Mouse (Mus musculus) forelimb bud, embryonic 11.5 days (tissue): Measurements from ENCODE around the gene Zfpm1.

Experiments used
- DNase-seq: peaks from one replicate; pipeline ENCODE4 v3.0.0-alpha.2; 2012; ENCODE audit warnings: low read depth, low spot score

Zfpm1 gene

DNA sequence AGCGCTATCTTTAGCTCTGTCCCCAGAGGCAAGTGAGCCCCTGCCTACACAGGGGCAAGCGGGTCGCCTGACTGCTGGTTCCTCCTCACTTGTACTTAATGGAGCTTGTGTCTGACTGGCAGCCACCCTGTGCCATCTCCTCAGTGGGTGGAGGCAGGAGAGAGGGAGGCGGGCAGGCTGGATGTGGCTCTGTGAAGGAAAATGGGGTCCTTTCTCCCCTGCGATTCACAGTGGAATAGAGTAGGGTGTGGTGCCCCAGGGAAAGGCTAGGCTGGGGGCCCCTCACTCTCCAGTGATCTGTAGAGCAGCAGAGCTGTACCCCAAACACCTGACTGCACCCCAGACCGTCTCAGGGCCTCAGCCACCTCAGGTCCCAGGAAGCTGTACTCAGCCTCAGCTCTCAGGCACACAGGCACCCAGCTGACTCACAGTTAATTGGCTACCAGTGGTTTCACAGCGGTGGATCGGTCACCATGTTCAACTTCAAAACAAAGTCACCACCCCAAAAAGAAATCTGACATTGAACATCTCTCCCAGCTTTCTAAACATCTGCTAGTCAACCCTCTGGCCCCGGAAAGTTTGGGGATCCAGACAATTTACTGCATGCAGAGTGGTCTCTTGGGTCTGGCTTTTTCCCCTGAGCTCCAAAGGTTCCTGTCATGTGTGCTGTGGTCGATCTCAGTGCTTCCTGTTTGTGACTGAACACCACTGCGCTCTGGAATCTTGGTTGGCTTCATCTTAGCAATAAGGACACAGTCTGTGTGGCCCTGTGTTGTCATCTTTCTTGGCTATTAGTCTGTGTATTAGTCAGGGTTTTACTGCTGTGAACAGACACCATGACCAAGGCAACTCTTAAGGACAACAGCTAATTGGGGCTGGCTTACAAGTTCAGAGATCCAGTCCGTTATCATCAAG is 63.5 kb downstream of the Zfpm1 start:
- DNase-seq: no peak

DNA sequence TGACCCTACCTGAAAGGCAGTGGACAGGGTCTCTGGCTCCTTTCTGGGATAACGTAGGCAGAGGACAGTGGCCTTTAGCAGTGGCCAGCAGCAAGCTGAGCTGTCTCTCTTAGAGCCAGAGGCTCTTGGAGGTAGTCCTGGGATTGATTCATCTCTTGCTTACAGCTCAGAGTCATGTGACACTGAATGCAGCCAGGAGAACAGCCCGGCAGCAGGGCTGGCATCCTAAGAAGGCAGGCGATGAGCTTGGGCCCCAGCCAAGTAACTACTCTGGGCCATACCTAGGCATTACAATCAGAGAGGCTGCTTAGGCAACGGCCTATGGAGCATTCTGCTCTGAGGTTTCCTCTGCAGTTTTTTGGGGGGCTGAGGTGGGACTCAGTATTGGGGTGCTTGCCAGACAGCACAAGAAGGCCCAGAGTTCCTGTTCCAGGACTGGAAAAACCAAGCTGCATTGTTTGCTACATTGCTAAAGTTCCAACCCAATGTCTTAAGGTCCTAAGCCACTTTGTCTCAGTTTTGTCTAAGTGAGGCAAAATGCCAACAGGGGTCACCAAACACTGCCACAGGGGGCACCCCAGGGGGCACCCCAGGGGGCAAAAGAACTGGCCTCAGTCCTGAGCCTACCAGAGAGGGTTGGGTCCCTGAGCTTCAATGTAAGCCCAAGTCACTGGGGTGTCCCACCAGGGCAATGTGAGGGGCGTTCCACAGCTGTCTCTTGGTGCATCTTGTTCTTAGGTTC is 66.0 kb downstream of the Zfpm1 start:
- DNase-seq: no peak

DNA sequence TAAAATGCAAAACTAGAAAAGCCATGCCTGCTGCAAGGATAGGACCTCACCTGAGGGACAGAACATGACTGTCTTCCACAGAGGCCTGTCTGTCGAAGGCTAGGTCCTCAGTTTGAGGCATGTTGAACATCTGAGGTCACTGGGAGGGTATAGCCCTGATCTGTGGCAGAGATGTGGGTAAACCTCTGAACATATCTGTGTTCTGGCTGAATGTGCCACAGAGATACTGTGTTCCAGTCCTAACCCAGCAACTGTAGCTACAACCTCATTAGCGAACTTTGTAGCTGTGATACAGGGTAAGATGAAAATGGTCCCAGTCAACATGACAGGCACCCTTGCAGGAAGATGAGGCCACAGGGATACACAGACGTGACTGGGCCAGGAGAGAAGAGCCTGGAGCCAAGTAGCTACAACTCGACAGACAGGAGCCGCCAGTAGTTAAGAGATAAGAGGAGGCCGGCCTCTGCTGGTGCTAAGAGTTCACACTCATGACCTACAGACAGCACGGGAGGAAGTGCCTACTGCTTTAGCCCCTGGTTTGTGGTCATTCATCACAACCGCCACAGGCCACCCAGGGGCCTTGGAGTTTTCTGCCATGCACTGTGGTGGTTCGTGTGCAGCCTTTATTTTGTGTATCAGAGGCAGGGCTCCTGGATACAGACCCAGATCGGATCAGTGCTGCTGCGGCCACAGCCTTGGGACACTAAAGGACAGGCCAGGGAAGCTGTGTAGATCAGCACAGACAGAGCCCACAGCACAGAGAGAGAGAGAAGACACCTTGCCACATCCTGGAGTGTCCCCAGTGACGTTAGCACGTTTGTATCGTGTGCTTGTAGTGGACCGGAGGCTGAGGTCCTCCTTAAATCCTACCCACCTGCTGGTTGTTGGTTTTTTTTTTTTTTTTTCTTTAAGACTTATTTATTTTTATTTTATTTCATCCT is 67.7 kb downstream of the Zfpm1 start:
- no peak for DNase-seq

DNA sequence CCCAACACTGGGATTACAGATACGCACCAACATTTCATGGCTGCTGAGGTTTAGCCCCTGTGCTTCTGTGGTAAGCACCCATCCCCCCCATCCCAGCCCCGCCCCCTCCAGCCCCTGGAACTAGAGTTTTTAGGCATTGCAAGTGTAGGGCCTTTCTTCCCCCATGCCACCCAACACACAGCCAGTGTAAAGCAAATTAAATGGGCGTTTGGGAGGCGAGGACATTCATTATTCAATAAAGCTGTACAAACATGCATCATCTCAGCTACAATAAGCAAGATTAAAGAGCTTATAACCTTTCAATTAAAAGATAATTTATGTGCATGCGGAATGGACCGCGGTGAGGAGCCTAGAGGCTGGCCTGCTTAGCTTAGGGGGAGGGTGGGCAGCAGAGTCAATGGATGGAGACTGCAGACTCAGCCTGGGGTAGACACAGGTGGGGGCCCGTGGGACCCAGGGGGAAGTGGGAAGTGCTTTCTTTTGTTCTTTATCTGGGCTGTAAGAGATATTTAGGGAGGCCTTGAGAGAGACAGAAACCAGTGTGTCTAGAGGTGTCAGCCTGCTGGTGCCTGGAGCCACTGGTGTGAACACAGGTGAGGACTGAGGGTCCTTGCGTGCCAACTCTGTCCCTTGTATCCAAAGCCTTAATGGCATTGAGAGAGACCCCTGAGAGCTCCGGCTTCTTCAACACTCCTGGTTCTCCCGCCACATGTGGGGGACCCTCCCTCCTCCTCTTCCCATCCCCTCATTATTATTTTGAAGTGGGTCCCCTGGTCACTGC is 68.6 kb downstream of the Zfpm1 start:
- DNase-seq: no peak

DNA sequence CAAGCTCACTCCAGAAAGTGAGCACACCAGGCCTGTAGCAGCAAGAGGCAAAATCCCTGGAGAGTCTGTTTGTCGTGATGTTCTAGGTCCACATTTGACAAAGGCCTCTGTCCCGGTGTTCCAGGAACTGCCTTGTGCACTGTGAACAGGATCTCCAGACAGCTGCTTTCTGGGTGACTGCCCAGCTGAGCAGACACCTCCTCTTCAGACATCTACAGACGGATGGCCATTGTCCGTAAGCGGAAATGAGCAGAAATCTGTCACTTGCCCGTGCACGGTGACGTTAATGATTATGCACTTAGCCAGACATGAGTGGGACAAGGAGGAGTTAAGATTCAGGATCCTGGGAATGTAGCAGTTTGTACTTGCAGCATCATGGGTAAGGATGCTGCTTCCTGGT is 72.2 kb downstream of the Zfpm1 start:
- no peak for DNase-seq

DNA sequence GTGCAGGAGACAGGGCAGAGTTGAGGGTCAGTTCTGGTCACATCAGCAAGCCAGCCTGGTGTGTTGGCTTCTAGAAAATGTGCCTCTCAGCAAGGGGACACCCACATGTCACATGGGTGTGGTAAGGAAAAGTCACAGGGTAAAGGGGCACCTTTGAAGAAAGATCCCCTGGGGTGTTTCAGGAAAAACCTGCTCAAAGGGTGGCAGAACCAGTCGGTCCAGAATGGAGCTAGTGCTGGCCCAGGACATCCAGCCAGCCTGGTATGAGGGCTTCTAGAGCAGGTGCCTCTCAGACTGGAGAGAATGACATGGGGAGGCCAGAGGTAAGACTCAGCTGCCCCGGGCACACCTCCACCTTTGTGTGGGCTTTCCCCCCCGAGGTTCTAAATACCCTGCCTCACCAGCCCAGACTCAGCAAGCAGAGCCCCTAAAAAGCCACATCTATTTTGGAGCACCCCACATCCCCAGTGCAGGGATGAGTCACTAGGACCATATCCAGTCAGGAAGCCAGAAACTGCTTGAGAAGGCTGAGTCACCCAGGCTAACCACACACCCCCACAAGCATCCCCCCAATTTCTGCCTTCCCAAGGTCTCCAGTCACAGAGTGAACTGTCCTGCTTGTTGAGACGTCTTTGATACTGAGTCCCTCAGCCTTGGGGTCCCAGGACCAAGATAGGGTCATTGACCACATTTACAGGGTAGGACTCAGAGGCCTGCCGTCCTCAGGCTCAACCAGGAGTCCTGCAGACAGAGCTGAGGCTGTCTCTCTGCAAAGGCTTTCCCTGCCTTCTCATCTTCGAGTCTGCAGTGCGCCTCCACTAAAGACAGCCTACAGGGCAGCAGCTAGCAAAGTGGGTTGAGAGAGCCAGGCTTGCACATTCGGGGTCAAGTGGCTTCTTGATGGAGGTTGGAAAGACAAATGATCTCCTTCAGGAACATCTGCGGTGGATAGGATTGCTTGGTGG is 74.0 kb downstream of the Zfpm1 start:
- no peak for DNase-seq

DNA sequence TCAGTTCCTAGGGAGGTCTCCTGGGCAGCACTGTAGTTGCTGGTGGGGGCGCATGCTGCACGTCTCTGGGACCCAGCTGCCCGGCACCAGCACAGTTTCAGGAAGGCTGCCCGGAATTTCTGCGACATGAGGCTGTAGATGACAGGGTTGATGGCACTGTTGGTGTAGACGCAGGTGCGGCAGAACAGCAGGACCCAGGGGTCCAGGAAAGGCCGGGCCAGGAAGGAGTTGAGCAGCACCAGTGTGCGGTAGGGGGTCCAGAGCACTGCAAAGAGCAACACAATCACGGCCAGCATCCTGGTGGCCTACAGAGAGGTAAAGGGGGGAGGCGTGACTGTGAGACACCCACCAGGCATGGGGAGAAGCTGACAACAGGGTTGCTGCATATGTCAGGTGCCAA is 75.3 kb downstream of the Zfpm1 start:
- no peak for DNase-seq

DNA sequence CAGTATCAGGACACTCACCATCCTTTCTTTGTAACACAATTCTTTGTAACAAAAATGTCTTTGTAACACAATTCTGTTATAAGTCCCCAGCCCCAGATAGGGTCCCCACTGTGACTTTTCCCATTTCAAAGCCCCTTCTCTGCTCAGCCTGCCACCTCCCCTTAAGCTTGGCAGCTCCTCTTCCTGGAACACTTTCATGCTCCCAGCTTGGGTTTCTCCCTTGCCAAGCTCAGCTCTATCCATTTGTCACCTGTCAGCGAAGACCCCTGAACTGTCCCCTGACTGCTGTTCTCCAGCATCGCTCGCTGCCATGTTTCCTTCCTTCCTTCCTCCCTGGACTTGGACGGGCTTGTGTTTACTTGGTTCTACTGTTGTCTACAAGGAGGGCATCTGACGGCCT is 75.7 kb downstream of the Zfpm1 start:
- no peak for DNase-seq

DNA sequence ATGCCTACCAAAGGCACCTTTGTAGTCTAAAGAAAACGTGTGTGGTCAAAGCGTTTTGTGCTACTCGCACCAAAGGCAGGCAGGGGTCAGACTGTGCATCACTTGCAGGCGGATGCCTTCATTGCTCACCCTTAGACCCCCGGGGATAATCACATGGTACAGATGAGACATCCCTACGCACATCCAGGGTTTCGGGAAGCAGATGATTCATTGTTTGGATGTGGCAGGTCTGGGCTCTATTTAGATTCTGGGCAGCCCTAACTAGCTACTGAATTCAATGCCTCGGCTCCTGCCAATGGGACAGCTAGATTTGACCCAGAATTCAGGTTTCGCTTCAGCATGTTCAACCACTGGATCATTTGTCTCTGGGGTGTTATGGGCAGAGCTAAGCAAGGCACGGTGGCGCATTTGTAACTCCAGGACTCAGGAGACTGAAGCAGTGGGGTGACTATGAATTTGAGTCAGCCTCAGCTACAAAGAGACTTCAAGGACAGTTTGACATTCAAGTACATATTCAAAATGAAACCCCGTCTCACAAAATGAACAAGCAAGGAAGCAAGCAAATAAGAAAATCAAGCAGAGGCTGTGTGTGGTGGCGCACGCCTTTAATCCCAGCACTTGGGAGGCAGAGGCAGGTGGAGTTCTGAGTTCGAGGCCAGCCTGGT is 77.3 kb downstream of the Zfpm1 start:
- no peak for DNase-seq

DNA sequence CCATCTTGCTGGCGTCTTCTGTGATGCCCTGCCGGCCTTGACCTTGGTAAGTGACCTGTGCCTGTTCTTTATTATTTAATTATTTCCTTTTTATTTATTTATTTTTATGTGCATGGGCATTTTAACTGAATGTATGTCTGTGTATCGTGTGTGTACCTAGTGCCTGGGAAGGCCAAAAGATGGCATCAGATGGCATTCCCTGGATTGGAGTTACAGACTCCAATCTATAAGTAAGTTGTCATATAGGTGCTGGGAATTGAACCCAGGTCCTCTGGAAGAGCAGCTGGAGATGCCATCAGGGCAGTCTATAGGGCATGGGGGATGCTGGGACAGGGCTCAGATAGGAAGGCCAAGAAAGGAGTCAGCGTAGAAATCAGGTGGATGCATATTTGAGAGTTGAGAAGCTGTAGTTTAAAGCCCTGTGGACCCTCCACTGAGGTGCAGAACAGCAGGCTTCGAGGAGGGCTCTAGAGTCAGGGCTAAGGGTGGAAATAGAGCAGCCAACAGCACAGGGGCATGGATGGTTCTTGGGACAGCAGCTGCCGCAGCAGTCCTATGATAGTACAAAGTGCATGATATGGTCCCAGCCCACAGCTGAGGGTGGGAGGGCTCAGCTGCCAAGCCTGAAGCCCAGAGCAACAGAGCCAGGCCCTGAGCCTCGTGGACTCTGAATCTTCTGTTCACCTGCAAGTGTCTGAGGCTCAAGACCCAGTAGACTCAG is 78.9 kb downstream of the Zfpm1 start, which contains the start of gene Trhr2:
TSS of gene Trhr2 (minus strand) at position 51 of the 721 bp plus-strand sequence.
- no peak for DNase-seq

DNA sequence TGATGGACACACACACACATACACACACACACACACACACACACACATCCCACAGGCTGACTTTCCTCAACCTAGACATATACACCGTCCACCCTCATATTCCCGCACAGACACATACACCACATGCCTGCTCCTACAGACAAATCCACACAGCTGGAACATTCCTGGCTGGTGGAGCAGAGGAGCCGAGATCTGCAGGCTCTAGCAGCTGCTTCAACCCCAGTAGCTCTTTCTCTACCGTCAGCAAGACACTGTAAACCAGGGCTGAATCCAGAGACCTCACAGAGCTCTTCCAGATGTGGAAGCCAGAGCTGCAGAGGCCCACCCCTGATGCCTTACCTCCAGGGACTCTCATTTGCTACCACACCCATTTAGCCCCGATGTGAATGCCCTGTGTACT is 80.3 kb downstream of the Zfpm1 start:
- peak; percentile 54 for DNase-seq

DNA sequence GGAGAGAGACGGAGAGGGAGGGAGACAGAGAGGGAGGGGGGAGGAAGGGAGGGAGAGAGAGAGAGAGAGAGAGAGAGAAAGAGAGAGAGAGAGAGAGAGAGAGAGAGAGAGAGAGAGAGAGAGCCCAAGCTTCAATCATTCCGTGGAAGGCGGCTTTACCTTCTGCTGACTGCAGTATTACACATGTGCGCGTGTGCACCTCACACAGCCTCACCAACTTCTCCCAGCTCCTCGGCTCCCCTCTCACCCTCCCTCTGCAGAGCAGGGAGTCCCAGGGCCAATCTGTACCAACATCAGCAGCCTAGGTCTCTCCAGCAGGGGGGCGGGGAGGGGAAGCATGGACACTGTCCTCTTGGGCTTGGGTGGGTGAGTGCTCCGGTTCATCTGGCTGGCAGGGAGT is 81.0 kb downstream of the Zfpm1 start:
- DNase-seq: no peak

DNA sequence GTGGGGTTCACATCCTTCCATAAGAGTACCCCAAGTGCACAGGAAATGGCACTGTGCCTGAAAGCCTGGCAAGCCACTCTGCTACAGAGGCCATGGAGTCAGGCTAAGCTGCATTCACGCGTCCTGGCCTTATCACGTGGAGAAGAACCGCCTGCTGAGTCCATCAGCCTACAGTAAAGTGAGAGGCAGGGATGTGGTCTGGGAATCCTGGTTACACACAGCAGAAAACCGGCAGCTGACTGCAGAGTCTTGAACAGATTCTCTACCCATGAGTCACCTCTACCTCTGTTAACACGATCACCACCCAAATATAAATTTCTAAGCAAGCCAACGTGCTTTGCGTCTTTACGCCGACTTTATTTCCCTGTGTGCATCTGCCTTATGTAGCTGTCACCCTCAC is 86.6 kb downstream of the Zfpm1 start:
- no peak for DNase-seq

DNA sequence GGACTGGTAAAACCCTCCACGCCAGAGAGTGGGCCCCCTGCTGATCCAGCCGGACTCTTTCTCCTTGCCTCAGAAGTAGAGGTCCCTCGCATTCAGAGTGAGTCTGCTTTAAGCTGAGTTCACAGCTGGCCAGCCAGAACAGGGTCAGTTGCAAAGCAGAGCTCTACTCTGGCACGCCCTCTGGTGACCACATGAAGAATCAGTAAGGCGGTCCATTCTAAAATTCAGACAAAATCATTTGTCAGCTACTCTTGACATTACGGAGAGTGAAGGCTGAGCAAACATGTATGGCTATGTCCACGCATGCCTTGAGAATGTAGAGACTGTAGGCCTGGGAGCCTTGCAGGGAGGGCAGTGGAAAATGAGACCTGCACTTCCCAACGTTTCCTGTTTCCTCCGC is 87.7 kb downstream of the Zfpm1 start:
- peak; percentile 77 for DNase-seq

DNA sequence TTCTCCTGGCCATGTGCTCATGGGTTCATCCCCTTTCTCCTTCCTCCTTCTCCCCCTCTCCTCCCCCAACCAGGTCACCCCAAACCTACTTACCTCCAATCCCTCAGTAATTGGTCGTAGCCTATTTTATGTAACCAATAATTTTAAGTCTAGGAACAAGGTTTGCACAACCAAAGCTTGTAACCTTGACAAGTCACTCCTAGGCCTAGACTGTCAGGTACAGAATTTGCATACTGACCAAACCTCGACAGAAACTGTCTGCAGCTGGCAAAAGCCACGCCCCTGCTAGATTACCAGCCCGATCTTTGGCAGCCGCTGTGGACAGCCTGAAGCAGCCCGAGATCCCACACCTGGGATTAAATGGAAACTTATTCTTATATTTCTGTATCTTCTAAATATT is 89.8 kb downstream of the Zfpm1 start:
- DNase-seq: no peak

DNA sequence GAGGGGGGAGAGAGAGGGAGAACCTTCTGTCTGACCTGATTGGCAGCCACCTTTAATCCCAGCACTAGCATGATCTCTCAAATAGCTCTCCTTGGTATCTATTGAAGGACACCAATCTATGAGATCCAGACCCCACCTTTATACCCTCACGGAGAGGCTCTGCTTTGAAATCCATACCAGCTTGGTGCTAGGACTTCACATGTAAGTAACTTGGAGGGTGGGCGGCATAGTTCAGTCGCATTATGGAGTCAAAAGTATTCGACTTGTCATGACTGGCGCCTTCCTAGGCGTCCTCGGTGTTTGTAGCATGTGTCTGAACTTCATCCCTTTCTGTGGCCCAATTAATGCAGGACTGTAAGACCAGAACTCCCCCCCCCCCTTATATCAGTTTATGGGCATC is 93.4 kb downstream of the Zfpm1 start:
- DNase-seq: no peak

DNA sequence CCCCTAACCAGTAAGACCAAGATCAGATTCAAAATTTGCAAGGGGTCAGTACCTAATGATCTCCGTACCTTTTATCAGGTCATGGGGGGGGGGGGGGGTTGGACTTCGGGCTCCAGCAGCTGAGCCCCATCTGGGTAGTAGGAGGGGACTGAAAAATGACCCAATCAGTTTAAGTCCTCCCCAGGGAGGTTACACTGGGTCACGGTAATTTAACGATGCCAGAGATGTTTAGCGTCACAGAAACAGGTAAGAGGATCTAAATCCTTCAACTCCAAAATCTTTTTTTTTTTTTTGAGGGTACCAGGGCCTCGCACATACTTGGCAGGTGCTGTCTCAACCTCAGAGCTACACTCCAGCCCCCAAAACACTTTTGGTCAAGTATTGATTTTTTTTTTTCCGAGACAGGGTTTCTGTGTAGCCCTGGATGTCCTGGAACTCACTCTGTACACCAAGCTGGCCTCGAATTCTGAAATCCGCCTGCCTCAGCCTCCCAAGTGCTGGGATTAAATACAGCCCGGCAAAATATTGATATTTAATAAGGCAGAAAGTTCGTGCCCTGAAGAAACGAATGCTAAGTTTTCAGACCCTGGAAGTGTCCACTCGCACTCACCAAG is 93.9 kb downstream of the Zfpm1 start:
- DNase-seq: no peak
